Mouse (Mus musculus): Measurements from ENCODE around the gene Hsd3b1. TPM values are rescaled to one million over a fixed set of nuclear protein-coding genes. Genes with fewer than 3 reads are reported as not detected.
A peak's percentile ranks its signal among the peaks of the same experiment; 100 is the strongest.
"Not testable (repeated sequence)": the region's sequence is repeated elsewhere in the genome, so short reads cannot be mapped to it uniquely, and the experiment has no call there.

Hsd3b1 gene
- polyA plus RNA-seq, 1 experiment from 2014 or later, result 3.7 TPM

DNA sequence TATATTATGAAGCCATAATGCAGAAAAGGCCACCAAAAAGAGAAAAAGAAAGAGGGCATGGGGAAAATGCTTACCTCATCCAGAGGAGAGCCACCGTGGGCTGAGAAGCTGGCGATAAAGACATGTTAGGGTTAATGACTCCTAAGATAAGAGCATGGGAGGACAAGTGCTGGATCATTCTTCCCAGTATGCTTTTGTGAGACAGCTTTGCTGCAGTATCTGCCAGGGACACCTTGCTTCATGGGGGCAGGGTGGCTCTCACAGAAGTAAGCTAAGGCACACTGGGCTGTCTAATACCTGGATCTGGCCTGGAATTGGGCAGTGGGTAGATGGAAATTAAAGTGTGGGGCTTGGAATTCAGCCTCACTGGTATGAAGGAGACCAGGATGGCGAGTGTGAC, 4.4 kb downstream of the Hsd3b1 start:
- ATAC-seq (ENCODE audit: insufficient read depth, low FRiP score, low read depth), result peak; percentile 86
- no peak overlapping the region for H3K4me2 ChIP-seq
- WGBS, result 66% methylated on average over 3 of the region's 3 CpGs

DNA sequence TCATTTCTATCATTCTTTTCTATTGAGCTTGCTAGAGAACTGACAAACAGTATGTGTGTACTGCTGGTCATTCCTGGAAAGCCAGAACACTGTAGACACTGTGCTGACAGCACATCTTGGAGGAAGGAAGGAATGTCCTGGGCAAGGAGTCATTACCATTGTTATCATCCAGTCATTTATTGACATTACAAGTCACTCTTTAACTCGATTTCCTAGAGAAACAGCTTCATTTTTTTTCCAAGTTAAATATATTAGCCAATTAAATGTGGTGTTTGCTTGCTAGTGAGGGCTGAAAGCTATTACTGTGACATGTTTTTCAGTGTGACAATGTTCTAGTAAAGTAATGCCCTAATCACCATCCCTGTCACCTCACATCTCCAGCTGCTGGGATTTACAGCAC, 5.9 kb downstream of the Hsd3b1 start:
- H3K27ac ChIP-seq, result no peak overlapping the region
- no peaks in the 10 kb centered on the region for H3K4me1 ChIP-seq
- no peaks in the 10 kb centered on the region for H3K27me3 ChIP-seq (replicated peaks)
- no peaks in the 10 kb centered on the region for H3K36me3 ChIP-seq
- no peak for ATAC-seq (ENCODE audit: insufficient read depth, low FRiP score, low read depth)
- H3K9me3 ChIP-seq, result no peaks in the 10 kb centered on the region
- WGBS, result 20% methylated on average over 1 of the region's 1 CpGs
- no peak overlapping the region for H3K9ac ChIP-seq
- H3K4me3 ChIP-seq (replicated peaks), result no peak overlapping the region
- H3K4me2 ChIP-seq, result no peak overlapping the region

More for the DNA sequence above, 4.4 kb downstream of the Hsd3b1 start:
- no peaks in the 10 kb centered on the region for H3K36me3 ChIP-seq
- no peaks in the 10 kb centered on the region for H3K27me3 ChIP-seq (replicated peaks)
- H3K9ac ChIP-seq, result no peak overlapping the region
- no peaks in the 10 kb centered on the region for H3K9me3 ChIP-seq
- no peak overlapping the region for H3K27ac ChIP-seq
- H3K4me1 ChIP-seq, result no peaks in the 10 kb centered on the region
- H3K4me3 ChIP-seq (replicated peaks), result no peak overlapping the region

DNA sequence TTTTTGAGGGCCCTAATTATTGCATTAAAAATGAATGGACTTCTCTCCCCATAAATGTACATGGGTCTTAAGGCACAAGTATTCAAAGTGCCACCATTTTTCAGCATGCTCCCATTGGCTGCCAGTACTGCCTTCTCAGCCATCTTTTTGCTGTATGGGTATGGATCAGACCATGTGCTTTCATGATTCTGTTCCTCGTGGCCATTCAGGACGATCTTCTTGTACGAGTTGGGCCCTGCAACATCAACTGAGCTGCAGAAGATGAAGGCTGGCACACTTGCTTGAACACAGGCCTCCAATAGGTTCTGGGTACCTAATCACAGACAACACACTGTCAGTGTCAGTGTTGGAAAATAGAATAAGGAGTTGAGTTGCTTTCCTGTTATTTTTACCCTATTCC, 6.5 kb downstream of the Hsd3b1 start:
- H3K9me3 ChIP-seq, result no peaks in the 10 kb centered on the region
- H3K27ac ChIP-seq, result no peak overlapping the region
- ATAC-seq (ENCODE audit: insufficient read depth, low FRiP score, low read depth), result no peak
- no peaks in the 10 kb centered on the region for H3K36me3 ChIP-seq
- H3K4me2 ChIP-seq, result no peak overlapping the region
- no peaks in the 10 kb centered on the region for H3K27me3 ChIP-seq (replicated peaks)
- WGBS, result 92% methylated on average over 3 of the region's 3 CpGs
- H3K4me1 ChIP-seq, result no peaks in the 10 kb centered on the region
- no peak overlapping the region for H3K9ac ChIP-seq
- H3K4me3 ChIP-seq (replicated peaks), result no peak overlapping the region

DNA sequence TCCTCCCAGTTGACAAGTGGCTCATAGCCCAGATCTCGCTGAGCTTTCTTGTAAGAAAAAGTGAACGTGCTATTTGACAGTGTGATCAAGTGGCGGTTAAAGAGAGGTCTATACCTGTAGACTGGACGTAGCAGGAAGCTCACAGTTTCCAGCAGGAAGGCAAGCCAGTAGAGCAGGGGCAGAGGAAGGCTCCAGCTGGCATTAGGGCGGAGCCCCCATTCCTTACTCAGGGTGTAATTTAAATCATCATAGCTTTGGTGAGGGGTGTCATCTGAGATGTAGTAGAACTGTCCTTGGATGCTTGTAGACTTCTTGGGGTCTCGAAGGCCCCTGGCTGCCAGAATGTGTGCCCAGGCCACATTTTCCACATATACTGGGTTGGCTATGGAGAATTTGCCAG, 7.0 kb downstream of the Hsd3b1 start:
- Histone ChIP-seq H3K4me2 (no peak overlapping the region), H3K4me3 (replicated peaks) (no peak overlapping the region), H3K9ac (no peak overlapping the region), H3K27ac (no peak overlapping the region), H3K4me1 (no peaks in the 10 kb centered on the region), H3K36me3 (no peaks in the 10 kb centered on the region), H3K27me3 (replicated peaks) (no peaks in the 10 kb centered on the region), H3K9me3 (no peaks in the 10 kb centered on the region)
- ATAC-seq (ENCODE audit: insufficient read depth, low FRiP score, low read depth), result no peak
- WGBS, result 81% methylated on average over 6 of the region's 6 CpGs

DNA sequence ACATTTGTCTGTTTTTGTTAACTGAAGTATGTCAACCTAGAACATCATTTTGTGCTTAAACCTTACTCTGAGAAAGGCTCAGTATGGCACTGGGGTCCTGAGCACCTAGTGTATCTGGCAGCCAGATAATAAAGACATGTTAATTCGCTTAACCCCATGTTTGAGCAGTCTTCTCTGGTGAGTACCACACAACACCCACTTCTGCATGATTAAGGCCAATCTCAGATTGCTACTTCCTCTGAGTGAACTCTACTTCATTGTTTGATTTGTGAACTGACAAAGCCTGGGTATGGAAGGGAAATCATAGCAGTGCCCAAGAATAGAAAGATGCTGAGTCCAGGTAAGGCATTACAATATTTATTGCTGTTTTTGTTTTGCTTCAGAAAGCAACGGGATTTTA, 7.7 kb downstream of the Hsd3b1 start:
- Histone ChIP-seq H3K4me2 (no peak overlapping the region), H3K9me3 (no peaks in the 10 kb centered on the region), H3K27ac (no peak overlapping the region), H3K27me3 (replicated peaks) (no peaks in the 10 kb centered on the region), H3K4me3 (replicated peaks) (no peak overlapping the region), H3K4me1 (no peaks in the 10 kb centered on the region), H3K9ac (no peak overlapping the region), H3K36me3 (no peaks in the 10 kb centered on the region)
- ATAC-seq (ENCODE audit: insufficient read depth, low FRiP score, low read depth), result no peak
- WGBS, result 79% methylated on average over 2 of the region's 2 CpGs

DNA sequence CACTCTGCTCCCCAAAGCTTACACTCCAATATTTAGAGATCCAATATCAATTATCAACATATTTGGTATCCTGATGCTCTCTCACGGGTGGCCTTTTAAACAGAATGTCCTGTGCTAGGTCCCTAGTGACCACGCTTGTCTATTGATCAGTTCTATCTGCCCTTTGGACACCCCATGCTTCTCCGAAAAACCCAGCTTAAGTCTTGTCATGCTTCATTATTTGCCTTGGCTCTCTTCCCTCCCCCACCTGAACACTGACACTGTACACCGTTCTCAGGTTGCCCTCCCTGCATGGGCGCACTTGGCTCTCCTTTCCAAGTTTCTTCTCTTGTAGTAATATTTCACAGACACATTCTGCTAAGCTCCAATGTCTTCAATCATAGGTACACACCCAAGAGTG, 9.3 kb downstream of the Hsd3b1 start:
- no peak for ATAC-seq (ENCODE audit: insufficient read depth, low FRiP score, low read depth)
- Histone ChIP-seq H3K9me3 (no peaks in the 10 kb centered on the region), H3K27me3 (replicated peaks) (no peaks in the 10 kb centered on the region), H3K4me1 (no peaks in the 10 kb centered on the region), H3K27ac (no peak overlapping the region), H3K9ac (no peak overlapping the region), H3K4me3 (replicated peaks) (no peak overlapping the region), H3K36me3 (no peaks in the 10 kb centered on the region), H3K4me2 (no peak overlapping the region)
- 77% methylated on average over 5 of the region's 5 CpGs for WGBS

DNA sequence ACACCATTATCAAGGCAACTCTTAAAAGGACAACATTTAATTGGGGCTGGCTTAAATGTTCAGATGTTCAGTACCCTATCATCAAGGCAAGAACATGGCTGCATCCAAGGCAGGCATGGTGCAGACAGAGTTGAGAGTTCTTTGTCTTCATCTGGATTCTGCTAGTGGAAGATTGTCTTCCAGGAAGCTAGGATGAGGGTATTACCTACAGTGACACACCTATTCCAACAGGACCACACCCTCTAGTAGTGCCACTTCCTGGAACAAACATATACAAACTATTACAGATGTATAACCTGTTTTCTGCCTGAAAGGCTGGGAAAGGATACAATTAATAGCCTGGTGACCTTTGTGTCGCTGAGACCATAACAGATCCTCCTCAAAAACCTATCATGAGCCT, 10.7 kb downstream of the Hsd3b1 start:
- Histone ChIP-seq H3K9ac (no peak overlapping the region), H3K9me3 (no peaks in the 10 kb centered on the region), H3K36me3 (no peaks in the 10 kb centered on the region), H3K27me3 (replicated peaks) (no peaks in the 10 kb centered on the region), H3K27ac (no peak overlapping the region), H3K4me3 (replicated peaks) (no peak overlapping the region), H3K4me1 (no peaks in the 10 kb centered on the region), H3K4me2 (no peak overlapping the region)
- WGBS, result 73% methylated on average over 1 of the region's 1 CpGs
- ATAC-seq (ENCODE audit: insufficient read depth, low FRiP score, low read depth), result no peak

DNA sequence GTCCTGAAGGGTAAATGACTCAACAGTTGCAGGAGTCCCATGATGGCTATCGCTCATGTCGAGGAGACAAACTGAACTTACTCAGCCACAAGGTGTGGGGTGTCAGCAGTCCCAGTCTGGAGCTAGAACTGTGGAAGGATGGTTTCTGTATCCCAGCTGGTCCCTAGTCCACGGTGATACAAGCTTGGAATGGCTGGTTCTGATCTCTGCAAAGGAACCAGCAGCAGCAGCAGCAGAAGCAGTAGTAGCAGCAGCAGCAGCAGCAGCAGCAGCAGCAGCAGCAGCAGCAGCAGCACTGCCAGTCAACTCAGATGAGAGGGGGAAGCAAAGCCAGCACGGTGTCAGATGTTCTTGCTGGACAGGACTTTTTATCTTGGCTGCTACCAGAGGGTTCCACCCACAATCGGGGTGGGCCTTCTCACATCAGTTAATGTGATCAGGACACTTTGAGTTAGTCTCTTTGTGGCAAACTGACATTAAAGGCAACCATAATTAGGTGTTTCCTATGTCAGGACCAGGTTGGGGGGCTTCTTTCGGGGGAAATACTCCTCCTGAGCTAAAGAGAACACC, 45.4 kb downstream of the Hsd3b1 start, which contains the start of gene Hsd3b6:
Hsd3b6 (minus strand) TSS at position 343 of the 570 bp plus-strand sequence.
- WGBS, result 64% methylated on average over 6 of the region's 6 CpGs
- ATAC-seq (ENCODE audit: insufficient read depth, low FRiP score, low read depth), result no peak

DNA sequence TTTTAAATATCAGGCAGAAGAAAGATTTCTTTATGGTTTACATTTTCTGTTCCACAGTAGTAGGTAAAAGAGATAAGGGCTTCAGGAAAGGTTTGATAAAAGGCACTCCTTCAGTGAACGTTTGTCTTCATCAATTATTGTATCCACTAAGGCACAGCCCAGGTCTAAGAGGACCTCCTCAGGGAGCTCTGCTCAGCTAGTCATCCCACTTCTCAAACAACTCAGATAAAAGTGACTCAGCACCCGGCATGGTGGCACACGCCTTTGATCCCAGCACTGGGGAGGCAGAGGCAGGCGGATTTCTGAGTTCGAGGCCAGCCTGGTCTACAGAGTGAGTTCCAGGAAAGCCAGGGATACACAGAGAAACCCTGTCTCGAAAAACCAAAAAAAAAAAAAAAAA, 46.9 kb downstream of the Hsd3b1 start:
- not testable (repeated sequence) for H3K9me3 ChIP-seq; H3K4me1 ChIP-seq; ATAC-seq (ENCODE audit: insufficient read depth, low FRiP score, low read depth); H3K36me3 ChIP-seq; H3K4me2 ChIP-seq; H3K4me3 ChIP-seq (replicated peaks); H3K27ac ChIP-seq; H3K9ac ChIP-seq; H3K27me3 ChIP-seq (replicated peaks)
- 69% methylated on average over 6 of the region's 6 CpGs for WGBS

More for the DNA sequence above, 45.4 kb downstream of the Hsd3b1 start, which contains the start of gene Hsd3b6:
- H3K9me3 ChIP-seq, result no peaks in the 10 kb centered on the region
- no peak within 1 kb of the TSS for H3K27ac ChIP-seq
- H3K4me2 ChIP-seq, result no peak within 1 kb of the TSS
- H3K9ac ChIP-seq, result no peak within 1 kb of the TSS
- no peaks in the 10 kb centered on the region for H3K27me3 ChIP-seq (replicated peaks)
- no peaks in the 10 kb centered on the region for H3K4me1 ChIP-seq
- H3K4me3 ChIP-seq (replicated peaks), result no peak within 1 kb of the TSS
- no peaks in the 10 kb centered on the region for H3K36me3 ChIP-seq

DNA sequence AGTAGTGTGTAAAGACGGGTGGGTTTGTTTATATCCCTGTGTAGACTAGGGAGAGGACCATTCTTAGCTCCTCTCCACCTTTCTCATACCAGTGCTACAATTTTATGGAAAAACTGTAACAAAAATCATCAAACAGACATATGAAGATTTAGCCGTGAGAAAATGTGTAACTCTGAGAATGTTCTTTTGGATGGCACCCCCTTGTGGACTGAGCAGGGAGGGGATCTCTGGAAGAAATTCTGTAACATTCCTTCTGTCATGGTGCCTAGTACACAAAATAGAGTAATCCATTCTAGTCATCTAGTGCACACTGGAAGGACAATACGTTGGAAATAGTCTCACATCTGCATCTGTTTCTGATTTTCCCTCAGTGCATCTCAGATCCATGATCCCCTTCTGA, 54.6 kb downstream of the Hsd3b1 start:
- not testable (repeated sequence) for H3K27me3 ChIP-seq (replicated peaks); H3K4me2 ChIP-seq; H3K36me3 ChIP-seq; H3K27ac ChIP-seq; H3K4me3 ChIP-seq (replicated peaks); H3K9me3 ChIP-seq; ATAC-seq (ENCODE audit: insufficient read depth, low FRiP score, low read depth); H3K4me1 ChIP-seq; H3K9ac ChIP-seq
- 50% methylated on average over 3 of the region's 3 CpGs for WGBS

Other genes starting within 250 kb of the Hsd3b1 start
- not detected in 2 replicates for gene Hsd3b5, start 229.5 kb downstream of the Hsd3b1 start, polyA plus RNA-seq (2015; fragmentation: Nextera tagmentation; extraction: Ambion mirVana)
- 0.08 and 0.09 TPM in 2 replicates for gene Hsd3b2, start 135.3 kb downstream of the Hsd3b1 start, polyA plus RNA-seq (2015; fragmentation: Nextera tagmentation; extraction: Ambion mirVana)
- gene Hsd3b3, start 96.7 kb downstream of the Hsd3b1 start, polyA plus RNA-seq (2015; fragmentation: Nextera tagmentation; extraction: Ambion mirVana), result 1.6 and 3.6 TPM in 2 replicates
- gene Hsd3b6, start 45.4 kb downstream of the Hsd3b1 start, polyA plus RNA-seq (2015; fragmentation: Nextera tagmentation; extraction: Ambion mirVana), result 1.2 and 1.4 TPM in 2 replicates
- gene Hao2, start 33.4 kb upstream of the Hsd3b1 start, polyA plus RNA-seq (2015; fragmentation: Nextera tagmentation; extraction: Ambion mirVana), result 5.0 and 7.3 TPM in 2 replicates

All from stomach, embryonic 15.5 days (tissue).